Mouse (Mus musculus): ENCODE measurements around the gene B9d1.

DNA sequence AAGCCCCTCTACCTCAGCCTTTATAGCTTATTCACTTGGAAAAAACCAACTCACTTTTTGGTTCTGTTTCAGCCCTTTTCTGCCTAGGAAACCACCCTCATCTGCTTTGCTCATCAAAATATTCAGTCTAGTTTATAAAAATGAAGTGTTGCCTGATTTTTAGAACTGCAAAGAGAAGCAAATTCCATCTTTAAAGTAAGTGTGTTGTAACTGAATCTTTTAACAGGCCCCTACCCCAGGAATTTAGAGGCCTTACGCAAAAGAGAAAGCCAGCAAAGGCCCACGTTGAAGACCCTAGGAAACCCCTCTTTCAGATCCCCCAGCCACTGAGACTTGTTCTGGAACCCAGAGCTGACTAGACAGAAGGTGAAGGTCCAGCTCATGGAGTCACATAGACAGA, 40.9 kb upstream of the B9d1 start:
- no peak for TF ChIP-seq POLR2A (IDR thresholded peaks at IDR 0.05; ENCODE audit: control insufficient read depth, extremely low read depth, insufficient read depth, low read length, poor library complexity)
- no peak for TF ChIP-seq CTCF (IDR thresholded peaks at IDR 0.05; ENCODE audit: borderline replicate concordance, control insufficient read depth, extremely low read depth, insufficient read depth, low read length, poor library complexity)

Measured in thymus, adult 2 months (tissue).